Mouse (Mus musculus): Measurements from ENCODE around the gene Vps45. TPM values are rescaled to one million over a fixed set of nuclear protein-coding genes. Genes with fewer than 3 reads are reported as not detected.

Vps45 gene
- polyA plus RNA-seq, 1 experiment from 2014 or later: 62.9 TPM

DNA sequence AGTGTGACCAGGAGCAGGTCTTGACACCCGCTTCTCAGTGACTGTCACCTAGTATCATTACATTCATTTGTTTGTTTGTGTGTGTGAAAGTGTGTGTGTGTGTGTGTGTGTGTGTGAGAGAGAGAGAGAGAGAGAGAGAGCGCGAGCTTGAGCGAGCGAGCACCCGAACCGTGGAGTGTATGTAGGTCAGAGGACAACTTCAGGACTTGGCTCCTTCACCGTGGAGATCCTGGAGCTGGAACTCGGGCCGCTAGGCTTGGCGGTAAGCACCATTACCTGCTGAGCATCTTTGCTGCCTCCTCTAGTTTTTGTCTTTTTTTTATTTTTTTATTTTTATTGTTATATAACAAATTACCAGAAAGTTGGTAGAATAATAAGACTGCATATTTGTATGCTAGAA lies 28.5 kb downstream of the Vps45 start:
- Histone ChIP-seq H3K27ac (no peak overlapping the region), H3K4me1 (replicated peaks) (no peaks in the 10 kb centered on the region), H3K4me2 (no peak overlapping the region), H3K27me3 (no peaks in the 10 kb centered on the region), H3K9me3 (no peaks in the 10 kb centered on the region), H3K36me3 (peaks cover 58% of the 10 kb centered on the region), H3K4me3 (no peak overlapping the region), H3K9ac (no peak overlapping the region)
- ATAC-seq (ENCODE audit: low FRiP score): no peak
- WGBS: 87% methylated on average over 11 of the region's 11 CpGs

DNA sequence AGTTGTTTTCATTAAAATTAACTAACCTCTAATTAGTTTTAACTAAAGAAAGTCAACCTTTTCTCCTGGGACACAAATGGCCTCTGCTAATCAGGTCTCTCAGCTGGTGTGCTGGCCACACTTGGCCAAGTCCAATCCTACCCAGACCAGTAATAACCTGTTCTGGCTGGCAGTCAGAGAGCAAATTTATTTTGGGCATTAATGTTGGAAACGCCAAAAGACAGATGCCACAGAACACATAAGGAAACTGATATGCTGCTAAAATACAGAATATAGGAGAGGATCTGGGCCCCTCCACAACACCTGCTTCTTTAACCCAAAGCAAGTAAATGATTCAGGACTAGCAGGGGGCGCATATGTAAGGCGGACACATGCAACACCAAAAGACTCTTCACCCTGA lies 28.9 kb downstream of the Vps45 start:
- Histone ChIP-seq H3K4me2 (no peak overlapping the region), H3K27ac (no peak overlapping the region), H3K36me3 (peaks cover 60% of the 10 kb centered on the region), H3K27me3 (no peaks in the 10 kb centered on the region), H3K9ac (no peak overlapping the region), H3K4me1 (replicated peaks) (no peaks in the 10 kb centered on the region), H3K4me3 (no peak overlapping the region), H3K9me3 (no peaks in the 10 kb centered on the region)
- WGBS: 85% methylated on average over 3 of the region's 3 CpGs
- ATAC-seq (ENCODE audit: low FRiP score): no peak

- no peaks in the 10 kb centered on the region for H3K27me3 ChIP-seq
Measured at GRCm38 (mm10) chr3:96027875-96028274, 30.4 kb downstream of the Vps45 start.

GRCm38 (mm10) chr3:96027145-96027544 lies 31.1 kb downstream of the Vps45 start:
- Histone ChIP-seq H3K9ac (no peak overlapping the region), H3K36me3 (peaks cover 47% of the 10 kb centered on the region), H3K27me3 (no peaks in the 10 kb centered on the region), H3K4me2 (no peak overlapping the region), H3K9me3 (no peaks in the 10 kb centered on the region), H3K4me1 (replicated peaks) (no peaks in the 10 kb centered on the region), H3K4me3 (no peak overlapping the region), H3K27ac (no peak overlapping the region)
- ATAC-seq (ENCODE audit: low FRiP score): no peak
- WGBS: 91% methylated on average over 1 of the region's 1 CpGs

More at GRCm38 (mm10) chr3:96027875-96028274, 30.4 kb downstream of the Vps45 start:
- WGBS: 84% methylated on average over 1 of the region's 1 CpGs
- no peak overlapping the region for H3K4me2 ChIP-seq
- no peaks in the 10 kb centered on the region for H3K9me3 ChIP-seq
- peaks cover 52% of the 10 kb centered on the region for H3K36me3 ChIP-seq
- H3K27ac ChIP-seq: no peak overlapping the region
- no peaks in the 10 kb centered on the region for H3K4me1 ChIP-seq (replicated peaks)
- no peak overlapping the region for H3K9ac ChIP-seq
- ATAC-seq (ENCODE audit: low FRiP score): no peak
- no peak overlapping the region for H3K4me3 ChIP-seq

- H3K27ac ChIP-seq: no peak overlapping the region
- no peak for ATAC-seq (ENCODE audit: low FRiP score)
- 80% methylated on average over 5 of the region's 5 CpGs for WGBS
- H3K9ac ChIP-seq: peak overlapping the region; percentile 13; the same call in 1 of the 2 replicates
- H3K36me3 ChIP-seq: peaks cover 24% of the 10 kb centered on the region
- no peak overlapping the region for H3K4me3 ChIP-seq
- no peak overlapping the region for H3K4me2 ChIP-seq
- no peaks in the 10 kb centered on the region for H3K27me3 ChIP-seq
- H3K9me3 ChIP-seq: no peaks in the 10 kb centered on the region
- H3K4me1 ChIP-seq (replicated peaks): no peaks in the 10 kb centered on the region
Measured at GRCm38 (mm10) chr3:96021421-96022128, 36.7 kb downstream of the Vps45 start.

- H3K9me3 ChIP-seq: no peaks in the 10 kb centered on the region
- 91% methylated on average over 1 of the region's 1 CpGs for WGBS
- H3K9ac ChIP-seq: no peak overlapping the region
- no peak overlapping the region for H3K4me3 ChIP-seq
- no peak for ATAC-seq (ENCODE audit: low FRiP score)
- peaks cover 19% of the 10 kb centered on the region for H3K36me3 ChIP-seq
- no peaks in the 10 kb centered on the region for H3K4me1 ChIP-seq (replicated peaks)
- no peaks in the 10 kb centered on the region for H3K27me3 ChIP-seq
- H3K27ac ChIP-seq: no peak overlapping the region
- H3K4me2 ChIP-seq: no peak overlapping the region
Measured at GRCm38 (mm10) chr3:96020735-96021134, 37.5 kb downstream of the Vps45 start.

DNA sequence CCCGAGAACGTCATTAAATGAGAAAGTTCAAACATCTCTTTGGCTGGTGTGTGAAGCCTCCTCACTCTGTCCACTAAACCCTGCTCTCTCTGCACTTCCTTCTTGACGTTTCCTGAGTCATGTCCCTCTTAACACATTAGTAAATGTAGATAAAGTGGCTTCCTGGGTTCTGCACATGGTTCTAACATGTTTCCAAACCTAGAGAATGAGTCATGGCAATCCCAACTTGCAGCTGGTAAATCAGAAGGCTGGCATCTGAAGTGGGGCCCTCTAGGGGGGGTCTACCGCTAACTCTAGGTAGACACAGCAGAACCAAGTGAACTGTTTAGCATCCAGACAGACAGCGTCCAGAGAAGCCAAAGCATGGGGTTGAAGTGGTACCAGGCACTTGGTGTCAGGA lies 40.8 kb downstream of the Vps45 start:
- H3K27me3 ChIP-seq: no peaks in the 10 kb centered on the region
- no peak overlapping the region for H3K4me2 ChIP-seq
- 81% methylated on average over 5 of the region's 5 CpGs for WGBS
- H3K4me1 ChIP-seq (replicated peaks): no peaks in the 10 kb centered on the region
- H3K4me3 ChIP-seq: no peak overlapping the region
- H3K9ac ChIP-seq: no peak overlapping the region
- H3K36me3 ChIP-seq: peaks cover 22% of the 10 kb centered on the region
- no peak overlapping the region for H3K27ac ChIP-seq
- H3K9me3 ChIP-seq: no peaks in the 10 kb centered on the region
- no peak for ATAC-seq (ENCODE audit: low FRiP score)

DNA sequence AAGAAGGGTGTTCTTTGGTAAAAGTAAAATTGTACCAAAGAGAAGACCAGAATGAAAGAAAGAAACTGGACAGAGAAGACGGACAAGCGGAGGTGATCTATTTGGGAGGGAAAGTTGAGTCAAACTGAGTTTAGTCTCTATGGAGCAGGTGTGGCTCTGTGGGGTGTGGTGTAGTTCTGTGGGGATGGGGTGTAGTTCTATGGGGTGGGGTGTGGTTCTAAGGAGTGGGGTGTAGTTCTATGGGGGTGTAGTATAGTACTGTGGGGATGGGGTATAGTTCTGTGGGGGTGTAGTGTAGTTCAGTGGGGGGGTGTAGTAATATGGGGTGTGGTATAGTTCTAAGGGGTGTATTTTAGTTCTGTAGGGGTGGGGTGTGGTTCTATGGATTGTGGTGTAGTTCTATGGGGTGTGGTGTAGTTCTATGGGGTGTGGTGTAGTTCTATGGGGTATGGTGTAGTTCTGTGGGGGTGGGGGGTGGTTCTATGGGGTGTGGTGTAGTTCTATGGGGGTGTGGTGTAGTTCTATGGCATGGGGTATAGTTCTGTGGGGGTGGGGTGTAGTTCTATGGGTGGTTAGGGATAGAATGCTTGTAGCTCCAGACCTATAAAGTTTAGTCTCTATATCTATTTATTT lies 41.9 kb downstream of the Vps45 start:
- ATAC-seq (ENCODE audit: low FRiP score): 0 out of 2 replicates have a peak, but pooled peaks have one; percentile 36
- Histone ChIP-seq H3K9me3 (no peaks in the 10 kb centered on the region), H3K9ac (no peak overlapping the region), H3K36me3 (peaks cover 22% of the 10 kb centered on the region), H3K27ac (no peak overlapping the region), H3K4me1 (replicated peaks) (no peaks in the 10 kb centered on the region), H3K27me3 (no peaks in the 10 kb centered on the region), H3K4me2 (no peak overlapping the region), H3K4me3 (no peak overlapping the region)
- 94% methylated on average over 2 of the region's 2 CpGs for WGBS

DNA sequence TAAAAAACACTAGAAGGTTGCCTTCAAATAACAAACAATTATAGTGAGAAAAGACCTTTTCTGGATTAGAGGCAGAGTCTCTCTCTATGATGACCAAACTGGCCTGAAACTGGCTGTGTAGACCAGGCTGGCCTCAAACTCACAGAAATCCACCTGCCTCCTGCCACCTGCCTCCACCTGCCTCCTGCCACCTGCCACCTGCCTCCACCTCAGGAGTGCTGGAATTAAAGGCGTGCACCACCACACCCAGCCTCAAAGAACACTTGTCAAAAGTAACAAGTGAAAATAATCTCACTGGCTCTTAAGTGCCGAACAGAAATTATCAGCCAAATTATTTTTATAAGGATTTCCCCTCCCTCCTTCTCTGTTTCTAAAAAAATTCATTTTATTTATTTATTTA lies 42.6 kb downstream of the Vps45 start:
- H3K9ac ChIP-seq: no peak overlapping the region
- no peaks in the 10 kb centered on the region for H3K27me3 ChIP-seq
- H3K27ac ChIP-seq: no peak overlapping the region
- H3K4me3 ChIP-seq: no peak overlapping the region
- H3K4me2 ChIP-seq: no peak overlapping the region
- no peaks in the 10 kb centered on the region for H3K9me3 ChIP-seq
- no peak for ATAC-seq (ENCODE audit: low FRiP score)
- peaks cover 22% of the 10 kb centered on the region for H3K36me3 ChIP-seq
- WGBS: 88% methylated on average over 2 of the region's 2 CpGs
- H3K4me1 ChIP-seq (replicated peaks): no peaks in the 10 kb centered on the region

DNA sequence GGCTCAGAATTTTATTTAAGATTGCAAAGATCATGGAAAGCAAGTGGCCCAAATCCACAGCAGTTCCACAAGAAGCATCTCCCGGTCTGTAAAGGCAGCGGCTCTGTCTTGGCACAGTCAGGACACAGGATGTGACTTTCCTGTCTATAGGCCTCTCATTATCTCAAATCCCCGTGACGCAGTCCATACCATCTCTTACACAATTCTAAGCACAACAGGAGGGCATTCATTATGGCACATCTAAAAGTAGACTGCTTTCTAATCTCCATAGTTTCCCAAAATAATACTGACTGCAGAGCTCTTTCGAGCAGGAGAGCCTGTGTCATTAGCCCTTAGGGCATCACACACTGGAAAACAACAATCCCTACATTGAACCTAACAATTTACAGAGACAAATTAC lies 45.5 kb downstream of the Vps45 start:
- H3K4me1 ChIP-seq (replicated peaks): no peaks in the 10 kb centered on the region
- peaks cover 9% of the 10 kb centered on the region for H3K36me3 ChIP-seq
- no peak overlapping the region for H3K9ac ChIP-seq
- H3K4me2 ChIP-seq: no peak overlapping the region
- no peak for ATAC-seq (ENCODE audit: low FRiP score)
- no peak overlapping the region for H3K27ac ChIP-seq
- no peaks in the 10 kb centered on the region for H3K27me3 ChIP-seq
- no peaks in the 10 kb centered on the region for H3K9me3 ChIP-seq
- WGBS: 51% methylated on average over 5 of the region's 5 CpGs
- no peak overlapping the region for H3K4me3 ChIP-seq

- Histone ChIP-seq H3K27ac (no peak overlapping the region), H3K4me3 (no peak overlapping the region), H3K9ac (no peak overlapping the region), H3K4me2 (no peak overlapping the region), H3K27me3 (no peaks in the 10 kb centered on the region), H3K9me3 (no peaks in the 10 kb centered on the region), H3K4me1 (replicated peaks) (no peaks in the 10 kb centered on the region), H3K36me3 (peaks cover 7% of the 10 kb centered on the region)
- ATAC-seq (ENCODE audit: low FRiP score): no peak
- 79% methylated on average over 6 of the region's 6 CpGs for WGBS
Measured at GRCm38 (mm10) chr3:96008463-96008862, 49.8 kb downstream of the Vps45 start.

GRCm38 (mm10) chr3:96001560-96001959 lies 56.7 kb downstream of the Vps45 start:
- Histone ChIP-seq H3K4me3 (no peak overlapping the region), H3K9ac (no peak overlapping the region), H3K4me2 (no peak overlapping the region), H3K9me3 (no peaks in the 10 kb centered on the region), H3K27me3 (no peaks in the 10 kb centered on the region), H3K36me3 (0 out of 2 replicates have a peak, but pooled peaks cover 7% of the 10 kb centered on the region), H3K4me1 (replicated peaks) (peaks cover 32% of the 10 kb centered on the region), H3K27ac (no peak overlapping the region)
- ATAC-seq (ENCODE audit: low FRiP score): no peak
- WGBS: 91% methylated on average over 1 of the region's 1 CpGs

Data from hindbrain, embryonic 13.5 days (tissue).